Mouse (Mus musculus): ENCODE measurements around the gene 4930503B20Rik. TPM values are rescaled to one million over a fixed set of nuclear protein-coding genes. Genes with fewer than 3 reads are reported as not detected.

4930503B20Rik gene
- polyA plus RNA-seq, 1 experiment from 2014 or later: not detected

DNA sequence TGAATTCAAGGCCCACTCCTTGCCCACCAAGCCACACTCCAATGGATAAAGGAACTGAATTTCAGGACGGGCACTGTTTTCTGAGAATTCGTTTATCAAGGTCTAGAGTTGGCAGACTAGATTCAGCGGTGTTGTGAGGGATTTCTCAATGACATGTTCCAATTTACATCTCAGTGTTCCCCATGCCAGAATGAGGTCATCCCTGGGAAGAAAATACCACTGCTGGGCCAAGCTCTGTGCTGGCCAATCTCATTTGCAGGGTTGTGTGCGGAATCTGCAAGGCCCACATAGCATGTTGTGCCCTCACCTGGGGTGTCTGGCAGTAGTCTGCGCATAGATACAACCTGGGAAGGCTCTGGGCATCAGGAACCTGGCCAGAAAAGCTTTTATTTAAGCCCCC, 8.2 kb upstream of the 4930503B20Rik start:
- Histone ChIP-seq H3K27me3 (ENCODE audit: control insufficient read depth, insufficient read depth, low read length) (no peaks in the 10 kb centered on the region), H3K9me3 (ENCODE audit: control insufficient read depth, low read depth, low read length) (no peaks in the 10 kb centered on the region), H3K4me2 (replicated peaks; ENCODE audit: low read depth, low read length) (no peak overlapping the region), H3K4me1 (ENCODE audit: control insufficient read depth, insufficient read depth, low read length) (no peaks in the 10 kb centered on the region), H3K27ac (ENCODE audit: low read length) (no peak overlapping the region), H3K9ac (replicated peaks; ENCODE audit: low read depth, low read length) (no peak overlapping the region), H3K36me3 (ENCODE audit: control insufficient read depth, insufficient read depth, low read length) (no peaks in the 10 kb centered on the region), H3K4me3 (ENCODE audit: low read depth, low read length) (no peak overlapping the region)
- no peak for ATAC-seq (ENCODE audit: insufficient number of reproducible peaks, insufficient read depth, low FRiP score, low read depth)
- 90% methylated on average over 5 of the region's 5 CpGs for WGBS

DNA sequence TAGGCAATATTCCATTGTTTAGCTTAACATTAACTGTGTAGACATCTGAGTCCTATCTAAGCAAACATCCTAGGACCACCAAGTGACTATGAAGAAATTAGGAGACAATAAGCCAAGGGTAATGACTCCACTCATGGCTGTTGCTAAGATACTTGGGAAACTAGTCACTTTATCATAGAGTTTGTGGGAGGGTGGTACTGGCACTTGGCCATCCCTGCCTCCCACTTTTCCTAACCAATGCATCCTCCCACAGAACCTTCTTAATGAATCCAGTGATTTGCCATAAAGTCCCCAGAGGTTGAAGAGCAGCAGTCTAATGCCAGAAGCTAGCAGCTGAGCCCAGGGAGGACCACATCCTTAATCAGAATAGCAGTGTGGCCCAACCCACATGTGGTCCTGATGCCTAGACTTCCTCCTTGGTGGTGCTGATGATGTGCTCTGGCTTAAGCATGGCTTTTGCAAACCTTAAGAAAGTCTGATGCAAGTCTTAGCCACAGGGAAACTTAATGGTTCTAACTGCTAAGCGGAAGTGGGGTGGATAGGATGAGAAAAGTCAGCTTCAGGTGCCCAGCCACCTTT, 7.0 kb upstream of the 4930503B20Rik start:
- Histone ChIP-seq H3K9me3 (ENCODE audit: control insufficient read depth, low read depth, low read length) (no peaks in the 10 kb centered on the region), H3K36me3 (ENCODE audit: control insufficient read depth, insufficient read depth, low read length) (no peaks in the 10 kb centered on the region), H3K4me1 (ENCODE audit: control insufficient read depth, insufficient read depth, low read length) (no peaks in the 10 kb centered on the region), H3K4me2 (replicated peaks; ENCODE audit: low read depth, low read length) (no peak overlapping the region), H3K27ac (ENCODE audit: low read length) (no peak overlapping the region), H3K27me3 (ENCODE audit: control insufficient read depth, insufficient read depth, low read length) (no peaks in the 10 kb centered on the region), H3K9ac (replicated peaks; ENCODE audit: low read depth, low read length) (no peak overlapping the region), H3K4me3 (ENCODE audit: low read depth, low read length) (no peak overlapping the region)
- no peak for ATAC-seq (ENCODE audit: insufficient number of reproducible peaks, insufficient read depth, low FRiP score, low read depth)
- WGBS: 87% methylated on average over 1 of the region's 1 CpGs

DNA sequence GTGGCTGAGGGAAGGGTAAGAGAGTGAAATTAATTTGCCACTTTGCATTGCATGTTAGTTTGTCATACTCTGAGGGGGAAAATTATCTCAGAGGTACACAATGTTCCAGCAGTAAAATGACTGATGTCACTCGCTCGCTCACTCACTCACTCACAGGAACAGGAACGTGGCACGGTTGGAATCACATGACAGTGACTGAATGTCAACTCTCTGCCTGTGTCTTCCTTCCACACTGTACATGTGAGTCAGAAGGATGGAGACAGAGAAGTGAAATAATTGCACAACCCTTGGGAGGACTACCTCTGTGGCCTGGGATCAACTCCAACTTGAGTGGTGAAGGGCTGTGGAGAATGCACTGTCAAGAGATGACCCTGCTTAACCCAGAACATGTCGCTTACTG, 6.3 kb upstream of the 4930503B20Rik start:
- ATAC-seq (ENCODE audit: insufficient number of reproducible peaks, insufficient read depth, low FRiP score, low read depth): no peak
- WGBS: 88% methylated on average over 5 of the region's 5 CpGs
- H3K9me3 ChIP-seq (ENCODE audit: control insufficient read depth, low read depth, low read length): no peaks in the 10 kb centered on the region
- no peak overlapping the region for H3K4me3 ChIP-seq (ENCODE audit: low read depth, low read length)
- H3K27ac ChIP-seq (ENCODE audit: low read length): no peak overlapping the region
- H3K36me3 ChIP-seq (ENCODE audit: control insufficient read depth, insufficient read depth, low read length): no peaks in the 10 kb centered on the region
- H3K9ac ChIP-seq (replicated peaks; ENCODE audit: low read depth, low read length): no peak overlapping the region
- no peaks in the 10 kb centered on the region for H3K27me3 ChIP-seq (ENCODE audit: control insufficient read depth, insufficient read depth, low read length)
- H3K4me1 ChIP-seq (ENCODE audit: control insufficient read depth, insufficient read depth, low read length): no peaks in the 10 kb centered on the region
- H3K4me2 ChIP-seq (replicated peaks; ENCODE audit: low read depth, low read length): no peak overlapping the region

DNA sequence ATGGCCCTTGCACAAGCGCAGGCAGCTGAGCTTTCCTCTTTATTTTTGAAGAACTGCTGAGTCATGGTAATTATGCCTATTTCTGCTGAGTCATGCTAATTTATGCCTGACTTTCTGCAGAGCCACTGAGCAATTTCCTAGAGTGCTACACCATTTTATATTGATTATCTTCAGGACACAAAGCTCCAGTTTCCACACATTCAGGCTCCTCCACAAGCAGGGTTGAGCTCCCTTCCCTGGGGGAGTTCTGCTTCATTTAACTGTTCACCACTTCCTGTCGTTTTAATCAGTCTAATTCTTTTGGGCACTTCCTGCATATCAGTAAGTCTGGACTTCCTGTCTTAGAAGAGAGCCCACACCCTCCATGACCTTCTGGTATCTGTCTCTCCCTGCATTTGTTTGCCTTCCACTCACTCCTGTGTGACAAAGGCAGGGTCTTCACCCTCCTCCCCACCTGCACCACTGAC, 4.0 kb upstream of the 4930503B20Rik start:
- 66% methylated on average over 2 of the region's 2 CpGs for WGBS

DNA sequence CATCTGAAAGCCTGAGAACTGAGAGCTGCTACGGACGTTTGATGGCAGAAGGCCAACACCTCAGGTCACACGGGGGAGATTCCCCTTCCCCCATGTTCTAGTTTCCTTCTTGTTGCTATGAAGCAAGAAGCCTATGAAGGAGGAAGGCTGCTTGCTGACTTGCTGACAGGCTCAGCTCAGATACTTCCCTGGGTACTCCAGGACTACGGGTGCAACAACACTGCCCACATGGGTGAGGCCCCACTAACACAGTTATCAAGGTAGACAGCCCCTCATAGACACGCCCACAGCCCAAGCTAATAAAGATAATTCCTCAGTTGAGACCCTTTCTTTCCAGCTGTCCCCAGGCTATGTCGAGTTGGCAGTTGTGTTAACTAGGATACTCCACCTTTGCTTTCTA, 2.6 kb upstream of the 4930503B20Rik start:
- ATAC-seq (ENCODE audit: insufficient number of reproducible peaks, insufficient read depth, low FRiP score, low read depth): peak; percentile 56; the same call in 1 of the 2 replicates
- WGBS: 60% methylated on average over 6 of the region's 6 CpGs
- H3K27me3 ChIP-seq (ENCODE audit: control insufficient read depth, insufficient read depth, low read length): no peaks in the 10 kb centered on the region
- no peak overlapping the region for H3K4me2 ChIP-seq (replicated peaks; ENCODE audit: low read depth, low read length)
- no peaks in the 10 kb centered on the region for H3K9me3 ChIP-seq (ENCODE audit: control insufficient read depth, low read depth, low read length)
- no peaks in the 10 kb centered on the region for H3K36me3 ChIP-seq (ENCODE audit: control insufficient read depth, insufficient read depth, low read length)
- no peak overlapping the region for H3K9ac ChIP-seq (replicated peaks; ENCODE audit: low read depth, low read length)
- no peak overlapping the region for H3K27ac ChIP-seq (ENCODE audit: low read length)
- no peak overlapping the region for H3K4me3 ChIP-seq (ENCODE audit: low read depth, low read length)
- no peaks in the 10 kb centered on the region for H3K4me1 ChIP-seq (ENCODE audit: control insufficient read depth, insufficient read depth, low read length)

More for the DNA sequence above, 4.0 kb upstream of the 4930503B20Rik start:
- Histone ChIP-seq H3K27me3 (ENCODE audit: control insufficient read depth, insufficient read depth, low read length) (no peaks in the 10 kb centered on the region), H3K9ac (replicated peaks; ENCODE audit: low read depth, low read length) (no peak overlapping the region), H3K36me3 (ENCODE audit: control insufficient read depth, insufficient read depth, low read length) (no peaks in the 10 kb centered on the region), H3K9me3 (ENCODE audit: control insufficient read depth, low read depth, low read length) (no peaks in the 10 kb centered on the region), H3K4me3 (ENCODE audit: low read depth, low read length) (no peak overlapping the region), H3K4me2 (replicated peaks; ENCODE audit: low read depth, low read length) (no peak overlapping the region), H3K4me1 (ENCODE audit: control insufficient read depth, insufficient read depth, low read length) (no peaks in the 10 kb centered on the region), H3K27ac (ENCODE audit: low read length) (no peak overlapping the region)
- ATAC-seq (ENCODE audit: insufficient number of reproducible peaks, insufficient read depth, low FRiP score, low read depth): no peak

GRCm38 (mm10) chr3:146652431-146652830, 1.3 kb upstream of the 4930503B20Rik start:
- Histone ChIP-seq H3K36me3 (ENCODE audit: control insufficient read depth, insufficient read depth, low read length) (no peaks in the 10 kb centered on the region), H3K4me3 (ENCODE audit: low read depth, low read length) (no peak overlapping the region), H3K4me1 (ENCODE audit: control insufficient read depth, insufficient read depth, low read length) (no peaks in the 10 kb centered on the region), H3K27me3 (ENCODE audit: control insufficient read depth, insufficient read depth, low read length) (no peaks in the 10 kb centered on the region), H3K9me3 (ENCODE audit: control insufficient read depth, low read depth, low read length) (no peaks in the 10 kb centered on the region), H3K4me2 (replicated peaks; ENCODE audit: low read depth, low read length) (no peak overlapping the region), H3K27ac (ENCODE audit: low read length) (no peak overlapping the region), H3K9ac (replicated peaks; ENCODE audit: low read depth, low read length) (no peak overlapping the region)
- WGBS: 85% methylated on average over 5 of the region's 5 CpGs
- no peak for ATAC-seq (ENCODE audit: insufficient number of reproducible peaks, insufficient read depth, low FRiP score, low read depth)

DNA sequence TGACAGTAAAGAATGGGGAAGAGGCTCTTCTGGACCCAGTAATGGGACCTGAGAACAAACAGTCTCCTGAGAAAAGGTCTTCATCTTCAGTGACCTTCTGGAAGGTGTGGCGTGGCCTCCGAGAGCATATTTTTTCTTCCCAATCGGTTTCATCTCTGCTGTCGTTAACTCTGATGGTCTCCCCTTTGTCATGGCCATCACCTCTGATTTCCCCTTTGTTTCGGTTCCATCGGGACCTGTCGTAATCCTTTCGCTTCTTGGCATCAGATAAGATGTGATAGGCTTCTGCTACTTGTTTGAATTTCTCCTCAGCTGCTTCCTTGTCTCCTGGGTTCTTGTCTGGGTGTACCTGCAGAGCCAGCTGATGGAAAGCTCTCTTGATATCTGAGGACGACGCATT, 401 bp downstream of the 4930503B20Rik start:
- Histone ChIP-seq H3K27me3 (ENCODE audit: control insufficient read depth, insufficient read depth, low read length) (no peaks in the 10 kb centered on the region), H3K4me1 (ENCODE audit: control insufficient read depth, insufficient read depth, low read length) (no peaks in the 10 kb centered on the region), H3K36me3 (ENCODE audit: control insufficient read depth, insufficient read depth, low read length) (no peaks in the 10 kb centered on the region), H3K4me2 (replicated peaks; ENCODE audit: low read depth, low read length) (no peak overlapping the region), H3K9ac (replicated peaks; ENCODE audit: low read depth, low read length) (no peak overlapping the region), H3K9me3 (ENCODE audit: control insufficient read depth, low read depth, low read length) (no peaks in the 10 kb centered on the region), H3K27ac (ENCODE audit: low read length) (no peak overlapping the region), H3K4me3 (ENCODE audit: low read depth, low read length) (no peak overlapping the region)
- ATAC-seq (ENCODE audit: insufficient number of reproducible peaks, insufficient read depth, low FRiP score, low read depth): no peak
- 93% methylated on average over 10 of the region's 10 CpGs for WGBS

DNA sequence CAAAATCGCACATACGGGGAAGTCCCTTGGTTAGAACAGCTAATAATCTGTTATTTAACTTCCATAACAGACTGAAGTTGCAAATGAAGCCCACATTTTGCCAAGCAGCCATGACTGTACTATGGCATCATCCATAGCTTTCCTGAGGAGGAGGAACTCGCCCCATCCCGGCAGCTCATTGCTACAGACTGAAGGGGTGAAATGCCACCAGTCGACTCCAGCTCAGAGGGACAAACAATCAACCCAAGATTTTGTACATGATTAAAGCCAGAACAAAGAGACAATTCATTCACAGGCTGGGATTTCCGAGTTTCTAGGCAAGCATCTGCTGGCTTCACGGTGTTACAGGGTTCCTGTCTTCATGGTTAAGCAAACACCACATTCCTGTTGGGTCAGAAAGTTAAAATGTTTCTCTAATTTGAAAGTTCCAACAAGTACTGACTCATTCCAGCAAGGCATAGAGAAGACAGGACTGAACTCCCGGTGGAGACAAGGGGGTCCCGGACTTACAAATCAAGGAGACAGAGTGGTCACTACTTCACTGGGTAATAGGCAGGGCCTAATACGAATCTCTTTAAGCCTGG, 1.7 kb downstream of the 4930503B20Rik start:
- Histone ChIP-seq H3K4me3 (ENCODE audit: low read depth, low read length) (no peak overlapping the region), H3K4me1 (ENCODE audit: control insufficient read depth, insufficient read depth, low read length) (no peaks in the 10 kb centered on the region)
- WGBS: 66% methylated on average over 10 of the region's 10 CpGs

More for the DNA sequence above, 1.7 kb downstream of the 4930503B20Rik start:
- Histone ChIP-seq H3K9ac (replicated peaks; ENCODE audit: low read depth, low read length) (no peak overlapping the region), H3K27ac (ENCODE audit: low read length) (no peak overlapping the region), H3K27me3 (ENCODE audit: control insufficient read depth, insufficient read depth, low read length) (no peaks in the 10 kb centered on the region), H3K4me2 (replicated peaks; ENCODE audit: low read depth, low read length) (no peak overlapping the region), H3K9me3 (ENCODE audit: control insufficient read depth, low read depth, low read length) (no peaks in the 10 kb centered on the region), H3K36me3 (ENCODE audit: control insufficient read depth, insufficient read depth, low read length) (no peaks in the 10 kb centered on the region)
- ATAC-seq (ENCODE audit: insufficient number of reproducible peaks, insufficient read depth, low FRiP score, low read depth): no peak

Data from stomach, embryonic 14.5 days (tissue).